Mouse (Mus musculus) olfactory bulb, adult 2 months (tissue): ENCODE data around the gene Gm960.

Source experiments
- CTCF ChIP-seq: fragments of 200-500 bp; IDR thresholded peaks from 2 replicates; pipeline ENCODE4 v1.5.1; 2012; ENCODE audit warnings: low read depth, mild to moderate bottlenecking, low read length, moderate library complexity; ENCODE audit not compliant: insufficient read depth
- POLR2A ChIP-seq: fragments of 200-500 bp; IDR thresholded peaks from 2 replicates; pipeline ENCODE4 v1.6.1; 2012; ENCODE audit warnings: mild to moderate bottlenecking, low read depth, low read length, moderate library complexity; ENCODE audit not compliant: insufficient read depth

GRCm38 (mm10) chr19:4658156-4658555, 40.3 kb downstream of the Gm960 start:
- TF ChIP-seq CTCF (no peak), POLR2A (no peak)
